In the genomic region with DNA sequence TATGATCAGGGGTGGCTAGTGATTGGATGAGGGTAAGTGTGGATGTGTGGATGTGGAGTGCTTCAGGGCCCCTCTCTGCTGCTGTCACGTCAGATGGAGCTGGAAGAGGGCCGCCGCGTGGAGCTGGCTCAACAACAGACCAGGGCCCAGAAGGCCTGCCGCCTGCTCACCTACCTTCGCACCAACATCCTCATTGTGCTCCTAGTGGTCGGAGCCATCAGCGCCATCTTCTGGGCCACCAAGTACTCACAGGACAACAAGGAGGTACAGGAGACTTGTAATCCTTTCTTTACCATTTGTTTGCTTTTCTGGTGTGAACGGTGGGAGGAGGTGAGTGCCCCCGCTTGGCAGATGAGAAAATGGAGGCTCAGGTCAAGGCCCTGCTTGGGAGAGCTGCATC, we compare ENCODE assay signal across 10 mouse cellular contexts. TPM values are rescaled to one million over a fixed set of nuclear protein-coding genes. Genes with fewer than 3 reads are reported as not detected.
DNase-seq lines count a peak whose midpoint lies in the region; ATAC-seq and TF ChIP-seq lines count a peak whose summit lies in the region.
"Had no signal": no experiment of that assay in that cellular context is flagged by ENCODE, and none has a peak within 500 bp of the region (broad histone marks: within the 10 kb centered on the region; RNA-seq: fewer than 3 reads in every experiment).

No protein-coding gene starts in this region.

- H3K9ac ChIP-seq in hindbrain, embryonic 16.5 days (ENCODE audit: low read depth, low read length), result no peak overlapping the region
- H3K9ac ChIP-seq in hindbrain, embryonic 14.5 days, result no peak overlapping the region
- no peak overlapping the region for H3K9ac ChIP-seq in ES-Bruce4 (ENCODE audit: low read depth, poor library complexity, severe bottlenecking)
- H3K9ac ChIP-seq in liver, embryonic 11.5 days (ENCODE audit: low read depth, low read length), result peak overlapping the region; percentile 2
- H3K9ac ChIP-seq: limb, embryonic 13.5 days had no signal

- H3K36me3 ChIP-seq in hindbrain, embryonic 16.5 days (ENCODE audit: control insufficient read depth, insufficient read depth, low read length), result no peaks in the 10 kb centered on the region
- H3K36me3 ChIP-seq in hindbrain, embryonic 14.5 days (replicated peaks; ENCODE audit: control insufficient read depth, insufficient read depth), result no peaks in the 10 kb centered on the region
- H3K36me3 ChIP-seq in ES-Bruce4 (ENCODE audit: control insufficient read depth, insufficient read depth, low read length, poor library complexity, severe bottlenecking), result no peaks in the 10 kb centered on the region
- peaks cover 3% of the 10 kb centered on the region; the same call in 1 of the 2 replicates for H3K36me3 ChIP-seq in liver, embryonic 11.5 days (ENCODE audit: control insufficient read depth, insufficient read depth, low read length)
- H3K36me3 ChIP-seq: limb, embryonic 13.5 days had no signal

- intact Hi-C loops in heart, postnatal 14 days (cut with DNase I), result loop anchor here (2.0 to 5.0 kb wide), 2 partner anchors 75 to 399 kb away; no protein-coding TSS in a partner anchor

- peaks cover 13% of the 10 kb centered on the region for H3K27me3 ChIP-seq in hindbrain, embryonic 16.5 days (replicated peaks; ENCODE audit: control insufficient read depth, insufficient read depth, low read length)
- H3K27me3 ChIP-seq in hindbrain, embryonic 14.5 days (ENCODE audit: control insufficient read depth, insufficient read depth, low read length), result peaks cover 32% of the 10 kb centered on the region
- no peaks in the 10 kb centered on the region for H3K27me3 ChIP-seq in ES-Bruce4 (ENCODE audit: control insufficient read depth, insufficient read depth, low read length, poor library complexity, severe bottlenecking)
- peaks cover 2% of the 10 kb centered on the region; the same call in 1 of the 2 replicates for H3K27me3 ChIP-seq in liver, embryonic 11.5 days (replicated peaks; ENCODE audit: control insufficient read depth, insufficient read depth, low read length)

- TF ChIP-seq CTCF in ES-Bruce4 (IDR thresholded peaks at IDR 0.05; ENCODE audit: low read depth, low read length), result peak; percentile 80

- H3K27ac ChIP-seq in hindbrain, embryonic 16.5 days (ENCODE audit: low read depth, low read length), result no peak overlapping the region
- H3K27ac ChIP-seq in hindbrain, embryonic 14.5 days, result no peak overlapping the region
- no peak overlapping the region for H3K27ac ChIP-seq in ES-Bruce4 (ENCODE audit: insufficient read depth, low read length)
- no peak overlapping the region for H3K27ac ChIP-seq in liver, embryonic 11.5 days (ENCODE audit: low read depth, low read length)
- H3K27ac ChIP-seq: limb, embryonic 13.5 days had no signal

- WGBS in hindbrain, embryonic 16.5 days, result 7% methylated on average over 10 of the region's 10 CpGs
- WGBS in hindbrain, embryonic 14.5 days, result 4% methylated on average over 10 of the region's 10 CpGs
- WGBS in liver, embryonic 11.5 days, result 19% methylated on average over 10 of the region's 10 CpGs

- no peak for TF ChIP-seq POLR2A in ES-Bruce4 (IDR thresholded peaks at IDR 0.05; ENCODE audit: insufficient read depth, low read length)

- no peak overlapping the region for H3K4me3 ChIP-seq in hindbrain, embryonic 16.5 days (ENCODE audit: low read length)
- H3K4me3 ChIP-seq in hindbrain, embryonic 14.5 days (replicated peaks; ENCODE audit: low read length), result no peak overlapping the region
- no peak overlapping the region for H3K4me3 ChIP-seq in ES-Bruce4 (ENCODE audit: low read depth, low read length)
- H3K4me3 ChIP-seq in liver, embryonic 11.5 days (ENCODE audit: low read depth, low read length), result no peak overlapping the region
- H3K4me3 ChIP-seq: limb, embryonic 13.5 days had no signal

- no peak overlapping the region for H3K4me2 ChIP-seq in hindbrain, embryonic 16.5 days (ENCODE audit: low read length)
- no peak overlapping the region for H3K4me2 ChIP-seq in hindbrain, embryonic 14.5 days (replicated peaks)
- H3K4me2 ChIP-seq in liver, embryonic 11.5 days, result peak overlapping the region; percentile 18; the same call in 1 of the 2 replicates
- H3K4me2 ChIP-seq: limb, embryonic 13.5 days had no signal

- no peak for DNase-seq in hindbrain, embryonic 14.5 days (ENCODE audit: low spot score)
- peak; percentile 69 to 78 for DNase-seq in cerebellum, adult 18-20 months
- peak; percentile 60 to 72 for DNase-seq in heart, postnatal 14 days
- peak; percentile 58 for DNase-seq in liver, embryonic 11.5 days (ENCODE audit: low spot score)
- DNase-seq in retina, embryonic 14.5 days (ENCODE audit: low spot score), result peak; percentile 26
- no peak for DNase-seq in testis, postnatal 10 days (ENCODE audit: low spot score)

- H3K4me1 ChIP-seq in hindbrain, embryonic 16.5 days (ENCODE audit: control insufficient read depth, insufficient read depth, low read depth, low read length), result peaks cover 9% of the 10 kb centered on the region
- 0 out of 2 replicates have a peak, but pooled peaks cover 7% of the 10 kb centered on the region for H3K4me1 ChIP-seq in hindbrain, embryonic 14.5 days (replicated peaks; ENCODE audit: control insufficient read depth, insufficient read depth, low read length)
- H3K4me1 ChIP-seq in ES-Bruce4 (ENCODE audit: control insufficient read depth, insufficient read depth, low read length), result no peaks in the 10 kb centered on the region
- H3K4me1 ChIP-seq in liver, embryonic 11.5 days (replicated peaks; ENCODE audit: control insufficient read depth, insufficient read depth, low read length), result peaks cover 31% of the 10 kb centered on the region

- H3K9me3 ChIP-seq in hindbrain, embryonic 16.5 days (ENCODE audit: control insufficient read depth, low read length), result no peaks in the 10 kb centered on the region
- no peaks in the 10 kb centered on the region for H3K9me3 ChIP-seq in hindbrain, embryonic 14.5 days (ENCODE audit: control insufficient read depth, low read length)
- H3K9me3 ChIP-seq in ES-Bruce4 (replicated peaks; ENCODE audit: control insufficient read depth, insufficient read depth, low read length, poor library complexity, severe bottlenecking), result no peaks in the 10 kb centered on the region
- no peaks in the 10 kb centered on the region for H3K9me3 ChIP-seq in liver, embryonic 11.5 days (ENCODE audit: control insufficient read depth, low read length)
- H3K9me3 ChIP-seq: limb, embryonic 13.5 days had no signal

- TF ChIP-seq EP300 in ES-Bruce4 (IDR thresholded peaks at IDR 0.05; ENCODE audit: insufficient read depth, low read depth, low read length), result no peak

- ATAC-seq in hindbrain, embryonic 16.5 days, result 0 out of 2 replicates have a peak, but pooled peaks have one; percentile 18
- no peak for ATAC-seq in hindbrain, embryonic 14.5 days (ENCODE audit: low FRiP score)
- no peak for ATAC-seq in liver, embryonic 11.5 days (replicated peaks; ENCODE audit: low FRiP score)

RNA-seq across cellular contexts. Expression of a gene that starts 4.3 kb away (rescaled TPM):
- 6.4 and 6.6 TPM in 2 replicates for polyA plus RNA-seq in hindbrain, embryonic 16.5 days (2015; fragmentation: Nextera tagmentation; extraction: Ambion mirVana)
- polyA plus RNA-seq in hindbrain, embryonic 14.5 days (2014; fragmentation: Nextera tagmentation; extraction: Ambion mirVana), result 3.3 and 4.9 TPM in 2 replicates
- 12.3 and 16.4 TPM in 2 replicates for polyA plus RNA-seq in ES-Bruce4 (2011; ENCODE audit: insufficient read depth, insufficient read length, low read depth, missing spikeins)
- total RNA-seq in heart, postnatal 14 days (2021), result 10 to 100 TPM; 27.0 to 30.2 TPM
- 61.2 and 62.1 TPM in 2 replicates for polyA plus RNA-seq in liver, embryonic 11.5 days (2014; fragmentation: Nextera tagmentation; extraction: Ambion mirVana)

RNA-seq across cellular contexts. Expression of a gene that starts 4.4 kb away (rescaled TPM):
- 0.76 and 1.0 TPM in 2 replicates for polyA plus RNA-seq in hindbrain, embryonic 16.5 days (2015; fragmentation: Nextera tagmentation; extraction: Ambion mirVana)
- 0.48 and 0.68 TPM in 2 replicates for polyA plus RNA-seq in hindbrain, embryonic 14.5 days (2014; fragmentation: Nextera tagmentation; extraction: Ambion mirVana)
- polyA plus RNA-seq in ES-Bruce4 (2011; ENCODE audit: insufficient read depth, insufficient read length, low read depth, missing spikeins), result 3.1 and 5.3 TPM in 2 replicates
- total RNA-seq in heart, postnatal 14 days (2021), result 1 to 10 TPM; 5.0 to 7.3 TPM
- 18.6 and 18.8 TPM in 2 replicates for polyA plus RNA-seq in liver, embryonic 11.5 days (2014; fragmentation: Nextera tagmentation; extraction: Ambion mirVana)

RNA-seq across cellular contexts. Expression of a gene that starts 11.2 kb away (rescaled TPM):
- not detected in 2 replicates for polyA plus RNA-seq in hindbrain, embryonic 16.5 days (2015; fragmentation: Nextera tagmentation; extraction: Ambion mirVana)
- polyA plus RNA-seq in hindbrain, embryonic 14.5 days (2014; fragmentation: Nextera tagmentation; extraction: Ambion mirVana), result 0.24 TPM in 1 of 2 replicates, not detected in the other
- not detected in 2 replicates for polyA plus RNA-seq in ES-Bruce4 (2011; ENCODE audit: insufficient read depth, insufficient read length, low read depth, missing spikeins)
- total RNA-seq in heart, postnatal 14 days (2021), result not detected
- 49.3 and 54.3 TPM in 2 replicates for polyA plus RNA-seq in liver, embryonic 11.5 days (2014; fragmentation: Nextera tagmentation; extraction: Ambion mirVana)
- polyA plus RNA-seq: embryonic facial prominence, embryonic 14.5 days had no signal

RNA-seq across cellular contexts. Expression of a gene that starts 23.2 kb away (rescaled TPM):
- polyA plus RNA-seq in hindbrain, embryonic 16.5 days (2015; fragmentation: Nextera tagmentation; extraction: Ambion mirVana), result 1.1 and 1.8 TPM in 2 replicates
- 0.89 and 1.0 TPM in 2 replicates for polyA plus RNA-seq in hindbrain, embryonic 14.5 days (2014; fragmentation: Nextera tagmentation; extraction: Ambion mirVana)
- polyA plus RNA-seq in ES-Bruce4 (2011; ENCODE audit: insufficient read depth, insufficient read length, low read depth, missing spikeins), result 1.4 and 2.1 TPM in 2 replicates
- total RNA-seq in heart, postnatal 14 days (2021), result 1 to 10 TPM in 1 of 2 experiments, under 1 TPM in 1; 0.98 to 2.3 TPM
- polyA plus RNA-seq in liver, embryonic 11.5 days (2014; fragmentation: Nextera tagmentation; extraction: Ambion mirVana), result 0.21 and 0.80 TPM in 2 replicates

RNA-seq across cellular contexts. Expression of a gene that starts 23.2 kb away (rescaled TPM):
- 17.4 and 20.9 TPM in 2 replicates for polyA plus RNA-seq in hindbrain, embryonic 16.5 days (2015; fragmentation: Nextera tagmentation; extraction: Ambion mirVana)
- 17.6 and 18.9 TPM in 2 replicates for polyA plus RNA-seq in hindbrain, embryonic 14.5 days (2014; fragmentation: Nextera tagmentation; extraction: Ambion mirVana)
- 49.1 and 51.9 TPM in 2 replicates for polyA plus RNA-seq in ES-Bruce4 (2011; ENCODE audit: insufficient read depth, insufficient read length, low read depth, missing spikeins)
- total RNA-seq in heart, postnatal 14 days (2021), result 100 to 1,000 TPM; 108 to 109 TPM
- 92.1 and 99.4 TPM in 2 replicates for polyA plus RNA-seq in liver, embryonic 11.5 days (2014; fragmentation: Nextera tagmentation; extraction: Ambion mirVana)

Comparison
In these comparisons a context has a peak if more than half of its experiments do, and no peak if none do; other contexts are left out.
1. DNase-seq: peak in cerebellum, adult 18-20 months (2 of 2), heart, postnatal 14 days (2 of 2), liver, embryonic 11.5 days (single experiment) and retina, embryonic 14.5 days (single experiment); none in hindbrain, embryonic 14.5 days (single experiment) and testis, postnatal 10 days (single experiment).
2. RNA of a gene that starts 11.2 kb away (polyA plus RNA-seq): 49.3 to 54.3 TPM in liver, embryonic 11.5 days; 0.24 TPM in hindbrain, embryonic 14.5 days, not detected in hindbrain, embryonic 16.5 days and not detected in ES-Bruce4; every median in the first group is over 10 times any median in the second.